Mouse (Mus musculus) embryo, embryonic 11.5 days (tissue): ENCODE measurements around the gene Gm2244.
A peak's percentile ranks its signal among the peaks of the same experiment; 100 is the strongest.
"Not testable (repeated sequence)": the region's sequence is repeated elsewhere in the genome, so short reads cannot be mapped to it uniquely, and the experiment has no call there.

Experiments
- DNase-seq: peaks from one replicate; pipeline ENCODE4 v3.0.0-alpha.2; 2012; ENCODE audit warnings: low read depth, low spot score

The Gm2244 gene

GRCm38 (mm10) chr14:19549863-19550262 is at the start of gene Gm2244:
TSS of gene Gm2244 (minus strand) at chr14:19549963.
- not testable (repeated sequence) for DNase-seq

DNA sequence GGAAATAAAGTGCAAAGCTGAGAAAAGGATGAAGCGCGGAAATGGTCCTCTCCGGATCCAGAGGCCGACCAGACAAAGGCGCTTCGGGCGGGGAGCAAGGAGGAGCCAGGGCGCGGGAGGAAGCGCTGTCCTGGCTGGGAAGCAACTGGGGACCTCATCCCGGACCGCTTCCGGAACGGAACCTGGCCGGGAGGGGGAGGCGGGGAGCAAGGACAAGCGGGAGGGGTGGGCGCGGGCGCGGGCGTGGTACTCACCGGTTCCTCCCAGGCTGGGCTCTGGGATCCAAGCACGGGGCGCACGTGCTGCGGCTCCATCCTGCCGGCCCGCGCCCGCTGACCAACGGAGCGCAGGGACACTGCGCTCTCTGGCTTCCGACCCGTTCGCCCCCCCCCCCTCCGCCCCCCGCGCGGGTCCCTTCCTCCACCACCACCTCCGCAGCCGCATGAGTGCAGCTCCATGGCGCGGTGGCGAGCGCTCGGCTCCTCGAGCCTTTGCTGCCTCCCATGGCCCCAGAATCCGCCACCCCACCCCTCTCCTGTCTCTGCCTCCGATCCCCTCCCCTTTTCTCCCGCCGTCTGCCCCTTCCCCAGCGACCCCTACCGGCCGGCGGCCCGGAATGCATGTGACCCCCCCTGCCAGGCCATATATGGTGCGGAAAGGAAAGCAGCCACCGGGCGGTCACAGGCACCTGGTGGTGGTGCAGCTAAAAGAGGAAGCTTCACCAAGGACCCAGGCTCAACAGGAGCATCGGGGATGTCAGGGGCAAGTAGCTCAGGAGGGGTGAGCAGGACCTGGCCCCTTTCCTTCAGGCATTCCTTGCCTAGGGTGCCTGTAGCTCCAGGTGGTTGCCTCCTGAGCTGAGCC is 35.3 kb upstream of the Gm2244 start, which contains the start of gene Gm2237:
Gm2237 (minus strand) TSS at position 332 of the 864 bp plus-strand sequence.
- peak; percentile 1 for DNase-seq
